Mouse (Mus musculus): Measurements from ENCODE around the gene Atp13a3.

The Atp13a3 gene

GRCm38 (mm10) chr16:30282844-30283495, 122.8 kb downstream of the Atp13a3 start, which contains the start of gene Lrrc15:
TSS of gene Lrrc15 (minus strand) at chr16:30283256.
- no peak for DNase-seq (ENCODE audit: low read depth in 1 of 2, low spot score in 2 of 2)

GRCm38 (mm10) chr16:30280676-30281297, 125.0 kb downstream of the Atp13a3 start:
- DNase-seq (ENCODE audit: low read depth in 1 of 2, low spot score in 2 of 2) = no peak

GRCm38 (mm10) chr16:30278406-30278805, 127.4 kb downstream of the Atp13a3 start:
- no peak for DNase-seq (ENCODE audit: low read depth in 1 of 2, low spot score in 2 of 2)

GRCm38 (mm10) chr16:30275558-30276340, 130.0 kb downstream of the Atp13a3 start:
- DNase-seq (ENCODE audit: low read depth in 1 of 2, low spot score in 2 of 2) = no peak

GRCm38 (mm10) chr16:30273065-30273464, 132.7 kb downstream of the Atp13a3 start:
- DNase-seq (ENCODE audit: low read depth in 1 of 2, low spot score in 2 of 2) = no peak

GRCm38 (mm10) chr16:30271941-30272595, 133.7 kb downstream of the Atp13a3 start:
- DNase-seq (ENCODE audit: low read depth in 1 of 2, low spot score in 2 of 2) = no peak

- DNase-seq (ENCODE audit: low read depth in 1 of 2, low spot score in 2 of 2) = no peak
Observed at GRCm38 (mm10) chr16:30271223-30271761, 134.5 kb downstream of the Atp13a3 start.

GRCm38 (mm10) chr16:30267359-30267758, 138.4 kb downstream of the Atp13a3 start, which contains the start of gene Cpn2:
TSS of gene Cpn2 (minus strand) at chr16:30267499.
- no peak for DNase-seq (ENCODE audit: low read depth in 1 of 2, low spot score in 2 of 2)

- DNase-seq (ENCODE audit: low read depth in 1 of 2, low spot score in 2 of 2) = no peak
Observed at GRCm38 (mm10) chr16:30266561-30266960, 139.2 kb downstream of the Atp13a3 start.

GRCm38 (mm10) chr16:30265611-30266010, 140.2 kb downstream of the Atp13a3 start:
- no peak for DNase-seq (ENCODE audit: low read depth in 1 of 2, low spot score in 2 of 2)

- no peak for DNase-seq (ENCODE audit: low read depth in 1 of 2, low spot score in 2 of 2)
Observed at GRCm38 (mm10) chr16:30263156-30263555, 142.6 kb downstream of the Atp13a3 start.

- peak; percentile 8 to 28 for DNase-seq (ENCODE audit: low read depth in 1 of 2, low spot score in 2 of 2)
Observed at GRCm38 (mm10) chr16:30262664-30263063, 143.1 kb downstream of the Atp13a3 start.
